Mouse (Mus musculus): Measurements from ENCODE around the gene Bicral.

- TF ChIP-seq FLI1 (IDR thresholded peaks at IDR 0.05; ENCODE audit: low read length) = no peak
- TF ChIP-seq GATA1 (IDR thresholded peaks at IDR 0.05; ENCODE audit: borderline replicate concordance, low read length) = no peak
These were observed 99.5 kb downstream of the Bicral start for GRCm38 (mm10) chr17:46758753-46759152.
